Mouse (Mus musculus) gastrocnemius, postnatal 4 days (tissue): ENCODE data around the gene Plekha4. TPM values are rescaled to one million over a fixed set of nuclear protein-coding genes. Genes with fewer than 3 reads are reported as not detected.
"Not testable (repeated sequence)": the region's sequence is repeated elsewhere in the genome, so short reads cannot be mapped to it uniquely, and the experiment has no call there.

Source experiments
- DNase-seq, 2 experiments: peaks; one replicate each; pipeline ENCODE4 v3.0.0; 2021 to 2022; ENCODE audit warnings: low spot score in 2 of 2, mixed read lengths in 2 of 2
- total RNA-seq, 2 experiments: library from RNA; stranded (reverse); gene quantifications; 2 replicates each; pipeline ENCODE4 v1.2.3; 2021

Plekha4 gene
- total RNA-seq, 2 experiments from 2014 or later = 17.1 to 20.3 TPM

DNA sequence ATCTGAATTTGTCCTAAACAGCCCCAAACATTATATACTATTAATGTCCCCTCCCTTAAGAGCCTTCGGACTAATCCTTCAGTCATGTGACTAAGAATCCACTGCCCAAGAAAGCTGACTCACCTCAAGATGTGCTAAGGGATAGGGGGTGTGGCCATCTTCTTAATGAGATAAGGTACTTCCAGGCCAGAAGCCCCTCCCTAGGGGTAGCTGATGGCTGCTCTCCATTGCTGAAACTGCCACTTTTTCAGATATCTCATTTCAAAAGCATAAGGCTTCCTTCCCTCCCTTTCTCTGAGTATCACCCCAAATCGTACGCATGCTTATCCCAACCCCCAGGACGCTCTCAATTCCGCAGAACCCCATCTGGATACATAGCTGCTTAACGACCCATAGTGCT, 17.6 kb upstream of the Plekha4 start:
- DNase-seq = no peak

DNA sequence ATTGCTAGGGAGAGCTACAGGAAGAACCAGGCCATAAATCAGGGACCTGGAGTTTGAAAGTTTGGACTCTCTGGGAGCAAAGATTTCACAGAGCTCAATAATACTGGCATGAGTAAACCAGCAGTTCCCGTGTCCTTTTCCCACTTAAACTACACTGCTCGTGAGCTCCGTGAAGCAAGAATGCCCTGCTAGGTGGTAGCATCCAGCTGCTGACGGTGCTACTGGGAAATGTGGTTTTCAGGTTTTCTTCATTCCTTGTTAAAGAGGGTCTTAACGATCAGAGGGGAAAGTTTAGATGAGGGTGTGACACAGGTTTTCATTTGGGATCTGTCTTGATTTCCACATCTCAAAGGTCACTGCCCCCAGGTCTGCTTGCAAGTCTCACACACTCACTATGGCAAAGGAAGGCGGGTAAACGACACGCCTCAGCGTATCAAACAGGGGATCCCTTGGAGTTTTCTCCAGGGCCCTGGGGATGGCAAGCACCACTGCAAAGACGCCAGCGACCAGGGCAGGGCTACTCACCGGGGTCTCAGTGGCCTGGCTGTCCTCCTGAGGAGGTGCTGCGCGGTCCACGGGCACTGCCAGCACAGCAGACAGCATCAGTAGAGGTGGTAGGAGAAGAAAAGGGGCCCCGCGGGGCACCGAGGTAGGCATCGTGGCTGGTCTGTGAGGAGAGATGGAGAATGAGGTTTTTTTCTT, 16.8 kb upstream of the Plekha4 start:
- DNase-seq = no peak

DNA sequence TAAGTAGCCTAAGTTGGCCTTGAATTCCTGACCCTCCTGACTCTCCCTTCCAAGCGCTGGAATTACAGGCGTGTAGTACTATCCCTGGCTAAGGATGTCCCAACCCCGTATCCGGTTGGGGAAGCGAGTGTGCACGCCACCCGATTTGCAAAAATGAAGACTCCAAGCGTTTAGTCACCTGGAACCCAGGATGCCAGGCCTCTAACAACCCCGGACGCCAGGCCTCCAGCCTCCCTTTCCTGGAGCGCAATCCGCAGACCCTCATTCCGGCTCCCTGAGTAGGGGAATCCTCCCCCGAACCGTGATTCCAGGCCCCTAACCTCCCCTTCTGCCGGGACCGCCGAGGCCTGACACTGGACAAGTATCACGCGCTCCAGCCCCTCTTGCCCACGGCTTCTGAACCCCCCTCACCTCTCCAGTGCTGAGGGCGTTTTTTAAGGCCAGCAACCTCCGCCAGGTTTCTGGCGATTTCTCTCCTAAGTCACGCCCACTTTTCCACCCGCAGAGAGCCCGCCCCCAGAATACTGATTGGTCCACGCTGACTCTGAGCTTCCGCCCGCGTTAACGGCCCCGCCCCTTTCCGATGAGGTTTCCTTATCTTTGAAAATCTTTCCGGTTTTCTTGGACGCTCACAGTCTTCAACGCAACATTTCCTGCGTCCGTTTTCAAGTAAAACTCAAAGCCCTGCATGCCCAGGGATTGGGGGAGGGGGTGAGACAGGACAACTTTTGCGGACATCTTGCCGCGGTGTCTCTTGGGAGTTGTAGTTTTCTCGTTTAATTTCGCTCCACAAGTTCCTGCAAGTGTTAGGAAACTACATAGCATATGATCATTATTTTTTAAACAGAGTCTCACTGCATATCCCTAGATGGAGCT, 16.0 kb upstream of the Plekha4 start, which contains the start of gene Nucb1:
TSS of gene Nucb1 (minus strand) at position 495 of the 876 bp plus-strand sequence.
- DNase-seq = peak; percentile 76 to 93

DNA sequence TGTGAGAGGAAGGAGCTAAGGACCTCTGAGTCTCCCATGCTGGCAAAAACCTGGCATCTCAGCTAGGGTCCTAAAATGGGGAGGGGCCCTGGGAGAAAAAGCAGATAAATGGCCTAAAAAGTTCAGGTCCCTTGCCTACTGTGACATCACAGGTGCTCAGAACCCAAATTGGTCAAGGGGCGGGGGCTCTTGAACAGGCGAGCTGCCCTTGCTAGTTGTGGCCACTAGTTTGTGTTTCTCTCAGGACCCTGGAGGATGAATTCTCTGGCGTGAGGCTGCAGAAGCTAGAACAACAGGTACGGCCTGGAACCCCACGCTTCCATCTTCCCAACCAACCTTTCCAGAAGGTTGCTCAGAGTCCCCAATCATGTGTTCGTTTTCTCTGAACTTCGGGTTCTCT, 11.7 kb upstream of the Plekha4 start:
- DNase-seq = no peak

DNA sequence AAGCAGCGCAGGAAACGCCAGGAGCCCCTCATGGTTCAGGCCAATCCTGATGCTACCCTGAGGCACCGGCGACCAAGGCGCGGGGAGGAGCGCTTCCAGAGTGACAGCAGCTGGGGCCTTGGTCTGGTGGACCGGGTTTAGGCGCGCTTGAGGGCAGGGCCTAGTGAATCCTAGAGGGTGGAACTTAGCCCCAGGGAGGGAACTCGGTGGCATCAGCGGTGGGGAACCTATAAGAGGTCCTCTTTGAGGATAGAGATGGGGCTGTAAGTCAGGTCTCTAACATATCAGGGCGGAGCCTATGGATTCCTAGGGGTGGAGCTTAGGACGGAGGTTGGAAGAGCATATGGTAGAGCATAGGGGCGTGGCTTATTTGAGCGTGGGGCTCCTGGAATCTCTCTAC, 10.7 kb upstream of the Plekha4 start:
- DNase-seq = no peak

DNA sequence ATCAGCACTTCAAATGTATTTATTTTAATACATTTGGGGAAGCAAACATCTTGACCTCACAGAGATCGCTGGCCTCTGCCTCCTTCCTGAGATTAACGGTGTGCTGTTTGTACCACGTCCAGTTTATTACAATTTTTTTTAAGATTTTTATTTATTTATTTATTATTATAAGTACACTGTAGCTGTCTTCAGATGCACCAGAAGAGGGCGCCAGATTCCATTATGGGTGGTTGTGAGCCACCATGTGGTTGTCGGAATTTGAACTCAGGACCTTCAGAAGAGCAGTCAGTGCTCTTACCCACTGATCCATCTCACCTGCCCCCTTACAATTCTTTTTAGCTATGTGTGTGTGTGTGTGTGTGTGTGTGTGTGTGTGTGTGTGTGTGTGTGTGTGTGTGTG, 9.3 kb upstream of the Plekha4 start:
- DNase-seq = not testable (repeated sequence)

DNA sequence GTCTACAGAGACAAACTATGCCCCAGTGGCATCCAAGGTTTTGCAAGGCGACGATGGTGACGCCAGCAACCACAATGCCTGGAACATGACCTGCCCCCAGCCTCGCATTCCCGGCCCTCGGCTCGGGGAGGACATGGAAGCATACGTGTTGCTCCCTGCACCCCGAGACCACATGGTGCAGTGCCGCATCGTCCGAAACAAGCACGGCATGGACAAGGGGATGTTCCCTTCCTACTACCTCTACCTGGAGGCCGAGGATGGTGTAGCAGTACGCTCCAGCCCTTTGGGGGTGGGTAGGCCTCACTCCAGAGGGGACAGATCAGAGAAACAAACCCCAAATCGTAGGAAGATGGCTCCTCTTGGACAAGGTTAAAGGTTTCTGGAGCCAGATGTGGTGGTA, 7.5 kb upstream of the Plekha4 start:
- no peak for DNase-seq

DNA sequence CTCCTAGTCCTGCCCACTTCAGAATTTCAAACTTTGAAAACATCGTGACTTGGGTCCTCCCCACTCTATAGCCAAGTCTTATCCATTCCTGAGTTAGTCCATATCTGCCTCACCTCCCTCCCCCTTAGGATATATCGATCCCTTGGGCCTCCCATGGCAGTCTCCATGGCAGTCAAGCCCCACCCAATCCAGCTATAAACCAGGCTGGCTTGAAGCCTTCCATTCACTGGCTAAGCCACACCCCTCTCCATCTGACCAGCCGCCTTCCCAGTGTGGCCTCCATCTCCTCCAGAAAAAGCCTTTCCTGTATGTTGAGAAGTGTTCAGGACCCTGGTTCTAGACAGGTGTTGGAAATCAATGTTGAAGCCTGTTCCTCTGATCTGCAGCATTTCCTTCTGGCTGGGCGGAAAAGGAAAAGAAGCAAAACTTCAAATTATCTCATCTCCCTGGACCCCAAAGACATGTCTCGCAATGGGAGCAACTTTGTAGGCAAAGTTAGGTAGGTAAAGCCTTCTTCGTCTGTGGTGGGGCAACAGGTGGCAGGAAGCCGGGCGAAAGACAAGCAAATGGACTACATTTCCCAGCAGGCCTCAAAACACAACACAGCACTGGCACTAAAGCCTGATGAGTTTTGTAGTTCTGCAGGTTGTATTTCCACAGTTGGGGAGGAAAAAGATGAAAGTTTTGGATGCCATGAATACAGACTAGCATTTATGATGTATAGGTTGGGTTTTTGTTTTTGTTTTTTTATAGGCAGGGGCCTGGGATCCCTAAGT, 6.6 kb upstream of the Plekha4 start:
- no peak for DNase-seq

DNA sequence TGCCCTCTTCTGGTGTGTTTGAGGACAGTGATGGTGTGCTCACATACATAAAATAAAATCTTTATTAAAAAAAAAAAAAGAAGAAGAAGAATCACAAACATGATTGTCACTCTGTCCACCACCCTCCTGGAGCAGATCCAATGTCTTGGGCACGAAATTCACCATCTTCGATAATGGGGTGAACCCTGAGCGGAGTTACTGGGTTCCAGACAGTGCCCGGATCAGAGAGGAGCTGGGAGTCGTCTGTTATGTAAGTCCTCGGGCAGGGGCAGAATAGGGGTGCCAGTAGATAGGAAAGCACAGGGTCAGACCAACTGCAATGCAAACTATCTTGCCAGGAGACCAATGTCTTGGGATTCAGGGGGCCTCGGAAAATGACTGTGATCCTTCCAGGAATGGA, 5.5 kb upstream of the Plekha4 start:
- DNase-seq = no peak

DNA sequence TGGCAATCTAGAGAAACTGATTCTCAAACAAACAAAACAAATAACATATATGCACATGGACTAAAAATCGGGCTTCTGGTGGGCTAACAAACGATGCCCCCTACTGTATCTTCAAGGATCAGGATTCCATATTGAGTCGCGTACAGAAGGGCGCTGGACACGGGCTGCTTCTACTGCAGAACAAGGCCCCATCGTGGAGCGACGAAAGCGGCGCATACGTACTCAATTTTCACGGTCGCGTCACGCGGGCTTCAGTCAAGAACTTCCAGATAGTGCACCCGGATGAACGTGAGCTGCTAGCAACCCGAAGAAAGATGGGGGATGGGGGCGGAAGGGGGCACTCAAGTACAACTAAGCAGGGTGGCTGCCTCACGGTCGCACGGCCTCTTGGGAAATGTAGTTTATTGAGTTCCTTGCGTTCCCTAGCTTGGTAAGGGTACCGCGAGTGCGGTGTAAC, 4.4 kb upstream of the Plekha4 start:
- DNase-seq = peak; percentile 53 to 84

DNA sequence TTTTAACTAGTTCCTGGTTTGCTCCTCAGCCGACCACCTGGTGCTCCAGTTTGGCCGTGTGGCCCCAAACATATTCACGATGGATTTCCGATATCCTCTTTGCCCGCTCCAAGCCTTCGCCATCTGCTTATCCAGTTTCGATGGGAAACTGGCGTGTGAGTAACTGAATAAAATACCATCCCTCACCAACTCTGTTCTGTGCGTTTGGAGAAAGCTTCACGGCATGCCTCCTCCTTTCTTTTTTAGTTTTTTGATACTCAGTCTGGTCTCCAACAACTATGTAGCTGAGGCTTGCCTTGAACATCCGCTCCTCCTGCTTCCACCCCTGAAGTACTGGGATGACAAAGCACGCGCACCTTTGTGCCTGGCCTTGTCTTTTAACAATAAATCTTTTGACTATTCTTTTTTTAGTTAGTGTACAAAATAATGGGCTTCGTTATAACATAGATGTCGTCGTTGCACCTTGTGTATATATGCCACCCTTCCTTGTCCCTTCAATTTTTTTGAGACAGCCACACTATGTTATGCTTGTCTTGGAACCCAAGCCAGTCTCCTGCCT, 3.9 kb upstream of the Plekha4 start:
- DNase-seq = no peak

DNA sequence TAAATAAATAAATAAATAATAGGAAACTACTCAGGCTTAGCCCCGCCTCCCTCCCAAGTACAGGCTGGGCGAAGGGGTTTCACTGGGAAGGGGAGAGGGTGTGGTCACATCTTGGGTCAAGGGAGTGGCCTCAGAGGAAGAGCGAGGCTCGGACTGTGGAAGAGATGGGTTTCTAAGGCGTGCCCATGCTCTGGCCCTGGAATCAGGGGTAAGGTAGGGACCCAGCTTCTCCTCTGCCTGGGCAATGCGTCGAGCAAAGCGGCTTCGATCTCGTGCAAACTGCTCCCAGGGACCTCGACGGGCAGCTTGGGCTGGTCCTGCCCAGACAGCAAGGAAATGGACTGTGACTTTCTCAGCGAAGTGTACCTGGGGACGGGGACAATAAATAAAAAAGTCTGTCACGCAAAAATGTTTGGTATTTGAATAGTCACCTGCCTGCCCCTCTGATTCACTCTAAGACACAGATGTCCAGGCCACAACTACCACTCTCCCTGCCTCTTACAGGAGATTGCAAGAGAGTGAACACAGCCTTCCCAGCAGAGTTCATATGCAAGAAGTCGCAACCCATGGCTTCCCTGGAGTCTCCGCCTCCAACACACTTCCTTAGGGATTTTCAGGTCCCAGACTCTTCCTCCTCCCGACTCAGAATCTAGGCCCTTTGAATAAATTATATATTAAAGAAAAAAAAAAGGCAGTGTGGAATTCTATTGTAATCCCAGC, 3.0 kb upstream of the Plekha4 start:
- DNase-seq = no peak

DNA sequence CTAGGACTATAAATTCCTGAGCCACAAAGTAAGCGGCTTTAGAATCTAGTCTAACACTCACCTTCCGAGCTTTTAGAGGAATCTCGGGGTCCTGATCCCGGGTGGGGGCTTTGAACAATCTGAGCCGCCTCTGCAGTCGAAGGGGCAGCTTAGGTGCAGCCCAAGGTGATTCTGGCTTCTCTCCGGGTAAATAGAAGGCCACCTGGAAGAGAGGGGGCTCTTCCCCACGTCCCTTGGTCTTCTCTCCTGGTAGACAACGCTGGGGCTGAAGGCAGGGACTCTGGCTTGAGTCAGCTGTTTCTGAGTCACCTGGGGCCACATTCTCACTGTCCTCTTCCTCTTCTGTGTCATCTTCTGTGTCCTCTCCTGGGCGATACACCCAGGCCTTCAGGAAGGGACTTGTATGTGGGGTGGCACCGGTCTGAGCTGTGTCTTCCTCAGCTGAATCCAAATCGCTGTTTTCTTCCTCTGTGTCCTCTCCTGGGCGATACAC, 2.4 kb upstream of the Plekha4 start:
- no peak for DNase-seq

DNA sequence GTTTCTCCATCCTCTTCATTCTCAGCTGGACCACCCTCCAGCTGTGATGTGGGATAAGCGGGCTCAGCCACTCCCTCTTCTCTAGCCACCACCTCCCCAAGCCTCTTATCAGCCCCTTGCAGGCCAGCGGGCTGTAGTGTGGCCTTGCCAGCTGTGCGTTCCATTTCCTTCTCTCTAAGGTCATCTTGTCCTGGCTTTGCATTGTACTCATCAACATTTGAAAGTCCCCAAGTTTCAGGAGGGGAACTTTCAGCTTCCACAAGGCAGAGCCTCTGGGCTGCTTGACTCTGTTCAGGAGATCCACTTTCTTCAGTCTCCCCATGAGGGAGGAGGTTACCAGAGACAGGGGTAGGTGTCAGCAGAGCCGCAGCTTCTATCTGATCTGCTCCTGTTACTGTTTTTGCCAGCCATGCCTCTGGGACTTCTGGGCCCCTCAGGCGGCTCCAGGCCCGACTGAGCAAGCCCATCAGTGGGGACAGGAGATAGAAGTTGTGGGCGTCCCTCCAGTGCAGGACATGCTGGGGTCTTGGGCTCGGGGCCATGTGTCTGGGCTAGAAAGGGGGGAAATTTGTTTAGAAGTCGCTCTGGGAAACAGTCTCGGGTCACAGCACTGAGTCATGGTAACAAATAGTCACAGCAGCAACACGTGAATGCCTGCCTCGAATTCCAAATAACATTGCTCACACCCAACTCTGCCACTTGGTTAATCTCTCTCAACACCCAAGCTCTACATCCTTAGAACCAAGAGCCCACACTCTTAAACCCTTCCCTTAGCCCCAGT, 1.1 kb upstream of the Plekha4 start:
- no peak for DNase-seq

DNA sequence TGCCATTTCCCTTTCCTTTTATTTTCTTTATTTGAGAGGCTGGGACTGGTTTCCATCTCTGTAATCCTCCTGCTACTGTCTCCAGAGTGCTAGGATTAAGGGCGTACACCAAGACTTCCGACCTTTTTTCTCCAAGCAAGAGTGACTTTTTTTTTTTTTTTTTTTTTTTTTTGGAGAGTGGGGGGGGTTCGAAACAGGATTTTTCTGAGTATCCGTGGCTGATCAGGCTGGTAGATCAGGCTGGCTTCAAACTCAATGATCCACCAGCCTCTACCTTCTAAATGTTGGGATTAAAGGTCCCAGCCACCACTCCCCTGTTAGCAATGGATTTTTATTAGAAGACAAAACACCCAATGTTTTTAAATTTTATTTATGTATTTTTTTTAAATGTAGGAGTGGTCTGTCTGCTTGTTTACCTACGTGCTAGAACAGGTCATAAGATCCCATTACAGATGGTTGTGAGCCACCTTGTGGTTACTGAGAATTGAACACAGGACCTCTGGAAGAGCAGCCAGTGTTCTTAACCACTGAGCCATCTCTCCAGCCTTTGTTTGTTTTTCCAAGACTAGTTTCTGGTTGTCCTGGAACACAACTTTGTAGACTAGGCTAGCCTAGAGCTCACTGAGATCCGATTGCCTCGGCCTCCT, 467 bp downstream of the Plekha4 start:
- no peak for DNase-seq

DNA sequence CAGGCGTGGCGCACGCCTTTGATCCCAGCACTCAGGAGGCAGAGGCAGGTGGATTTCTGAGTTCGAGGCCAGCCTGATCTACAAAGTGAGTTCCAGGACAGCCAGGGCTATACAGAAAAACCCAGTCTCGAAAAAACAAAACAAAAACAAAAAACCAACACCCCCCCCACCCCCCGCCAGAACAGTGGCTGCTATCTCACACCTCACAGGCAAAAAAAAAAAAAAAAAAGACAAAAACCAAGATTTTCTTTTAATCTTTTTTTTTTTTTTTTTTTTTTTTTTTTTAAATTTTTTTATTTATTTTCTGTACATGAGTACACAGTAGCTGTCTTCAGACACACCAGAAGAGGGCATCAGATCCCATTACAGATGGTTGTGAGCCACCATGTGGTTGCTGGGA, 1.0 kb downstream of the Plekha4 start:
- DNase-seq = not testable (repeated sequence)

DNA sequence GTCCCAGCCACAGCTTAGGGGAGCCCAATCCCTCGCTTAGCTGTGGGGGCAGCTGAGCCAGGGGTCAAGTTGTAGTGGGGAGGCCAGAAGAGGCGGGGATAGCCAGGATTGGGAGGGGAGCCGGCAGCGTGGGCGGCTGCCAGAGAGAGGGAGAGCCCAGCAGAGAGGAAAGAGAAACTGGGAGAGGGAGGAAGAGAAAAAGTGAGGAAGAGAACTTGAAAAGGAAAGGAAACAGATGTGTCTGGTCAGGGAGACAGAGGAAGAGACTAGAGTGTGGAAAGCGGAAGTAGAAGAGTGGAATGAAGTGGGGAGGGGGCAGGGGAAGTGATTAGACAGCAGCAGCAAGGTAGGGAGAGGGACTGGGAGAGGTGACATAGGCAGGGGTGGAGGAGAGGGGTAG, 3.3 kb downstream of the Plekha4 start:
- peak in 1 of 2 experiments; percentile 53 for DNase-seq

DNA sequence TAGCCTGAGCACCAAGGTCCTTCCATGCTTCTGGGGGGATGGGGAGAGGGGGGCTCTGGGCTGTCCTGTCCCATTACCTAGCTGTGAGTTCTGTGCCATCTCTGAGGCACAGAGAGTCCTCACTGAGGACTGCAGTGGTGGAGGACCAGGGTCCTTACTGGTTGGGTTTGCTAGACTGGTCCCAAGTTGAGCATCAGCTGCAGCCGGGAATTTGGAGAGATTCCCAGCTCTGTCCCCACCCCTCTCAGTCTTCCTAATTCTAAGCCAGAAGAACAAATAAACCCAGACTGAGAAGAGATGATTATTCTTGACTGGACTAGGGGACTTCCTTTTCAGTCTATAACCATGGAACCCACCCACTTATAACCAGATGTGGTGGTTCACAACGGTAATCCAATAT, 4.5 kb downstream of the Plekha4 start:
- peak in 1 of 2 experiments; percentile 63 for DNase-seq

DNA sequence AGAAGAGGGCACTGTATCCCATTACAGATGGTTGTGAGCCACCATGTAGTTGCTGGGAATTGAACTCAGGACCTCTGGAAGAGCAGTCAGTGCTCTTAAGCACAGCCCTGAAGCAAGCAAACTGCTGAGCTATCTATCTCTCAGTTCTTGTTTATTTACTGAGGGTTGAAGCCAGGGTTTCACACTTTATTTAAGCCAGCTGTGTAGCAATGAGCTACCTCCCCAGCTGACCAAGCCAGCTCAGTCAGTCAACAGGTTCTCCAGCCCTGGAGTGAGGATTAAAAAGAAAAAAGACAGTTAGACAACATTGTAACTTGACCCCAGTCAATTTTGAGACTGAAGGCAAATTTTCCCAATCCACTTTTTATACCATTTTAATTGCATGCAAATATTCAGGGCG, 9.5 kb downstream of the Plekha4 start:
- DNase-seq = no peak
